ENCODE assay signal across 10 mouse cellular contexts in genomic region chr9:13540781-13541180, GRCm38 (mm10).
A peak's percentile ranks its signal among the peaks of the same experiment; 100 is the strongest.
DNase-seq lines count a peak whose midpoint lies in the region; ATAC-seq and TF ChIP-seq lines count a peak whose summit lies in the region.
"Had no signal": no experiment of that assay in that cellular context is flagged by ENCODE, and none has a peak within 500 bp of the region (broad histone marks: within the 10 kb centered on the region; RNA-seq: fewer than 3 reads in every experiment).

No protein-coding gene starts in this region.

- no peak for TF ChIP-seq RAD21 in MEL (IDR thresholded peaks at IDR 0.05; ENCODE audit: low read depth, low read length)

- no peaks in the 10 kb centered on the region for H3K36me3 ChIP-seq in kidney, postnatal 0 days (ENCODE audit: insufficient read depth, low read length)
- H3K36me3 ChIP-seq in MEL (ENCODE audit: control insufficient read depth in 1 of 2, insufficient read depth in 2 of 2, low read length in 2 of 2), result peaks cover 0 to 47% of the 10 kb centered on the region in 2 experiments; a peak in 2 of 4 replicates
- no peaks in the 10 kb centered on the region for H3K36me3 ChIP-seq in embryonic facial prominence, embryonic 14.5 days (ENCODE audit: control insufficient read depth, insufficient read depth, low read length)
- H3K36me3 ChIP-seq: hindbrain, embryonic 13.5 days; lung, embryonic 15.5 days had no signal

- H3K4me1 ChIP-seq in kidney, postnatal 0 days (replicated peaks; ENCODE audit: insufficient read depth, low read length), result peaks cover 8% of the 10 kb centered on the region
- peaks cover 34 to 46% of the 10 kb centered on the region in 2 experiments for H3K4me1 ChIP-seq in MEL (ENCODE audit: control insufficient read depth in 1 of 2, insufficient read depth in 2 of 2, low read length in 2 of 2)
- H3K4me1 ChIP-seq in embryonic facial prominence, embryonic 14.5 days (ENCODE audit: control insufficient read depth, insufficient read depth, low read length), result peaks cover 25% of the 10 kb centered on the region

- WGBS in kidney, postnatal 0 days, result 15% methylated on average over 6 of the region's 6 CpGs
- WGBS in embryonic facial prominence, embryonic 14.5 days, result 15% methylated on average over 6 of the region's 6 CpGs

- H3K9me3 ChIP-seq in kidney, postnatal 0 days (replicated peaks; ENCODE audit: low read length), result no peaks in the 10 kb centered on the region
- H3K9me3 ChIP-seq in MEL (replicated peaks; ENCODE audit: insufficient read depth, low read length), result no peaks in the 10 kb centered on the region
- no peaks in the 10 kb centered on the region for H3K9me3 ChIP-seq in embryonic facial prominence, embryonic 14.5 days (ENCODE audit: control insufficient read depth, low read length)
- H3K9me3 ChIP-seq: hindbrain, embryonic 13.5 days; lung, embryonic 15.5 days had no signal

- no peak overlapping the region for H3K4me2 ChIP-seq in kidney, postnatal 0 days (ENCODE audit: low read length)
- H3K4me2 ChIP-seq in embryonic facial prominence, embryonic 14.5 days (ENCODE audit: low read depth, low read length), result no peak overlapping the region
- H3K4me2 ChIP-seq: hindbrain, embryonic 13.5 days; lung, embryonic 15.5 days had no signal

- H3K9ac ChIP-seq in kidney, postnatal 0 days (ENCODE audit: low read depth, low read length), result no peak overlapping the region
- H3K9ac ChIP-seq in MEL (ENCODE audit: control insufficient read depth, low read depth, low read length, poor library complexity, severe bottlenecking), result peak overlapping the region; percentile 33
- no peak overlapping the region for H3K9ac ChIP-seq in embryonic facial prominence, embryonic 14.5 days (ENCODE audit: low read depth, low read length)
- H3K9ac ChIP-seq: hindbrain, embryonic 13.5 days; lung, embryonic 15.5 days had no signal

- no peak overlapping the region for H3K4me3 ChIP-seq in kidney, postnatal 0 days (replicated peaks; ENCODE audit: low read depth, low read length)
- peak overlapping the region; percentile 13 to 16; a peak in 2 of 4 replicates for H3K4me3 ChIP-seq in MEL (ENCODE audit: control insufficient read depth in 1 of 2, insufficient read depth in 1 of 2, low read depth in 2 of 2, low read length in 2 of 2)
- H3K4me3 ChIP-seq in embryonic facial prominence, embryonic 14.5 days (ENCODE audit: low read depth, low read length), result no peak overlapping the region
- H3K4me3 ChIP-seq: heart, adult 2 months; hindbrain, embryonic 13.5 days; lung, embryonic 15.5 days had no signal

- TF ChIP-seq POLR2A in MEL (IDR thresholded peaks at IDR 0.05; ENCODE audit: control insufficient read depth in 1 of 2, insufficient read depth in 1 of 2, low read depth in 1 of 2, low read length in 2 of 2, poor library complexity in 1 of 2), result no peak

- DNase-seq in kidney, postnatal 0 days (ENCODE audit: low spot score), result peak; percentile 62
- DNase-seq in kidney, postnatal 4 days, result no peak
- peak; percentile 88 for DNase-seq in MEL (ENCODE audit: low read depth, low spot score)
- no peak for DNase-seq in embryonic facial prominence, embryonic 14.5 days (ENCODE audit: low spot score)
- DNase-seq in left cerebral cortex, adult 9 months (ENCODE audit: low spot score in 2 of 2), result no peak

- no peaks in the 10 kb centered on the region for H3K27me3 ChIP-seq in kidney, postnatal 0 days (ENCODE audit: insufficient read depth, low read length)
- no peaks in the 10 kb centered on the region for H3K27me3 ChIP-seq in MEL (ENCODE audit: control insufficient read depth in 1 of 2, insufficient read depth in 2 of 2, low read length in 2 of 2)
- no peaks in the 10 kb centered on the region for H3K27me3 ChIP-seq in embryonic facial prominence, embryonic 14.5 days (replicated peaks; ENCODE audit: control insufficient read depth, insufficient read depth, low read length)
- H3K27me3 ChIP-seq: hindbrain, embryonic 13.5 days; lung, embryonic 15.5 days had no signal

- H3K79me2 ChIP-seq in MEL (ENCODE audit: control insufficient read depth, insufficient read depth, low read length, poor library complexity), result no peaks in the 10 kb centered on the region

- H3K27ac ChIP-seq in kidney, postnatal 0 days, result 0 out of 2 replicates have a peak overlapping the region, but pooled peaks have one; percentile 25
- peak overlapping the region; percentile 41 for H3K27ac ChIP-seq in MEL (ENCODE audit: control insufficient read depth, low read depth, low read length)
- peak overlapping the region; percentile 28; the same call in 1 of the 2 replicates for H3K27ac ChIP-seq in embryonic facial prominence, embryonic 14.5 days (replicated peaks; ENCODE audit: low read depth, low read length)
- H3K27ac ChIP-seq: heart, adult 2 months; hindbrain, embryonic 13.5 days; lung, embryonic 15.5 days had no signal

- peak in 1 of 2 experiments; percentile 89; a peak in 2 of 4 replicates for TF ChIP-seq EP300 in MEL (IDR thresholded peaks at IDR 0.05; ENCODE audit: low read depth in 1 of 2, low read length in 2 of 2)

- ATAC-seq in kidney, postnatal 0 days (replicated peaks; ENCODE audit: low FRiP score, low read depth), result no peak
- ATAC-seq in embryonic facial prominence, embryonic 14.5 days (ENCODE audit: low read depth), result peak; percentile 56; the same call in 1 of the 2 replicates
- peak; percentile 42; the same call in 1 of the 2 replicates for ATAC-seq in neutrophil, adult 5-6 weeks (ENCODE audit: extremely low read depth, insufficient number of reproducible peaks, low FRiP score, poor library complexity, severe bottlenecking)
- ATAC-seq in erythroblast, adult 5-6 weeks (replicated peaks; ENCODE audit: low FRiP score, poor library complexity, severe bottlenecking), result no peak

- no peak for TF ChIP-seq CTCF in kidney, postnatal 0 days (IDR thresholded peaks at IDR 0.05; ENCODE audit: low read depth)
- TF ChIP-seq CTCF in MEL (IDR thresholded peaks at IDR 0.05 in 2 of 3, conservative IDR thresholded peaks at IDR 0.05 in 1 of 3; ENCODE audit: control insufficient read depth in 1 of 3, insufficient read depth in 1 of 3, low read depth in 2 of 3, low read length in 3 of 3, poor library complexity in 1 of 3, severe bottlenecking in 1 of 3), result no peak

TF ChIP-seq in MEL, 35 proteins besides CTCF, POLR2A, EP300 and RAD21:
- TF ChIP-seq BHLHE40 (IDR thresholded peaks at IDR 0.05; ENCODE audit: borderline replicate concordance, low read depth, low read length) (no peak), JUND (IDR thresholded peaks at IDR 0.05; ENCODE audit: low read depth, low read length) (no peak), RCOR1 (IDR thresholded peaks at IDR 0.05; ENCODE audit: low read depth, low read length) (peak; percentile 66), ZKSCAN1 (IDR thresholded peaks at IDR 0.05; ENCODE audit: low read depth, low read length) (no peak), ELF1 (IDR thresholded peaks at IDR 0.05; ENCODE audit: low read depth, low read length) (0 out of 2 replicates have a peak, but pooled peaks have one; percentile 28), ETS1 (IDR thresholded peaks at IDR 0.05; ENCODE audit: low read depth, low read length) (no peak; the same call in 1 of the 2 replicates), ZNF384 (IDR thresholded peaks at IDR 0.05; ENCODE audit: low read depth, low read length) (no peak), TBP (IDR thresholded peaks at IDR 0.05; ENCODE audit: low read depth, low read length) (no peak), MYC (IDR thresholded peaks at IDR 0.05; ENCODE audit: low read depth, low read length) (peak; percentile 64; the same call in 1 of the 2 replicates), CHD1 (IDR thresholded peaks at IDR 0.05; ENCODE audit: low read depth, low read length) (no peak), SMC3 (IDR thresholded peaks at IDR 0.05; ENCODE audit: low read depth, low read length) (no peak), MAX (IDR thresholded peaks at IDR 0.05; ENCODE audit: low read length) (no peak), TCF12 (IDR thresholded peaks at IDR 0.05; ENCODE audit: low read depth, low read length) (peak; percentile 46; the same call in 1 of the 2 replicates), GATA1 (IDR thresholded peaks at IDR 0.05; ENCODE audit: low read depth, low read length) (peak; percentile 31; the same call in 1 of the 2 replicates), HCFC1 (IDR thresholded peaks at IDR 0.05; ENCODE audit: low read depth, low read length) (no peak), MYB (IDR thresholded peaks at IDR 0.05; ENCODE audit: low read depth, low read length) (no peak)
TF ChIP-seq in MEL: peak in this region for 5.

Comparison
In these comparisons a context has a peak if more than half of its experiments do, and no peak if none do; other contexts are left out.
1. DNase-seq: peak in kidney, postnatal 0 days (single experiment) and MEL (single experiment); none in kidney, postnatal 4 days (0 of 2), embryonic facial prominence, embryonic 14.5 days (single experiment) and left cerebral cortex, adult 9 months (0 of 2).
2. ATAC-seq: peak in embryonic facial prominence, embryonic 14.5 days (single experiment) and neutrophil, adult 5-6 weeks (single experiment); none in kidney, postnatal 0 days (single experiment) and erythroblast, adult 5-6 weeks (single experiment).
3. H3K4me3 ChIP-seq: peak in MEL (2 of 2); none in kidney, postnatal 0 days (single experiment) and embryonic facial prominence, embryonic 14.5 days (single experiment).
4. Peak in every context shown above with its lines, with median percentiles within 50 percentile points of each other: H3K27ac ChIP-seq.